Mouse (Mus musculus) liver, postnatal 0 days (tissue): ENCODE measurements around the gene Them5. TPM values are rescaled to one million over a fixed set of nuclear protein-coding genes. Genes with fewer than 3 reads are reported as not detected.

ENCODE experiments used
- ATAC-seq: fragments of 200-750 bp; cut with Nextera tagmentation; 2 replicates; pipeline ENCODE4 v1.8.0; 2017; ENCODE audit warnings: mild to moderate bottlenecking, moderate library complexity
- DNase-seq: peaks from one replicate; pipeline ENCODE4 v3.0.0-alpha.2; 2016
- H3K27ac ChIP-seq: fragments of 300-500 bp; sonication (generic); 2 replicates; pipeline ENCODE4 v1.5.1; 2014; ENCODE audit warnings: antibody characterized with exemption, moderate library complexity, mild to moderate bottlenecking, low read depth
- H3K27me3 ChIP-seq: fragments of 300-500 bp; sonication (generic); 2 replicates; pipeline ENCODE4 v1.6.1; 2014; ENCODE audit warnings: low read length, control low read depth, mixed read lengths; ENCODE audit not compliant: insufficient read depth
- H3K36me3 ChIP-seq: fragments of 300-500 bp; sonication (generic); replicated peaks from 2 replicates; pipeline ENCODE4 v1.6.1; 2014; ENCODE audit warnings: mild to moderate bottlenecking, control low read depth, low read length, moderate library complexity, mixed read lengths; ENCODE audit not compliant: insufficient read depth
- H3K4me1 ChIP-seq: fragments of 300-500 bp; sonication (generic); 2 replicates; pipeline ENCODE4 v1.6.1; 2014; ENCODE audit warnings: antibody characterized with exemption, mild to moderate bottlenecking, control low read depth; ENCODE audit not compliant: insufficient read depth
- H3K4me2 ChIP-seq: fragments of 300-500 bp; sonication (generic); 2 replicates; pipeline ENCODE4 v1.6.1; 2014; ENCODE audit warnings: low read depth, mild to moderate bottlenecking, low read length, moderate library complexity, mixed read lengths
- H3K4me3 ChIP-seq: fragments of 300-500 bp; sonication (generic); 2 replicates; pipeline ENCODE4 v1.5.1; 2014; ENCODE audit warnings: low read depth, low read length
- H3K9ac ChIP-seq: fragments of 300-500 bp; sonication (generic); replicated peaks from 2 replicates; pipeline ENCODE4 v1.6.1; 2014; ENCODE audit warnings: mild to moderate bottlenecking, moderate library complexity
- H3K9me3 ChIP-seq: fragments of 300-500 bp; sonication (generic); 2 replicates; pipeline ENCODE4 v1.6.1; 2016; ENCODE audit warnings: mild to moderate bottlenecking, control low read depth, low read length, mixed read lengths
- CTCF ChIP-seq: sonication (generic); IDR thresholded peaks from 2 replicates; pipeline ENCODE4 v1.5.1; 2016; ENCODE audit warnings: antibody characterized with exemption, low read depth
- EP300 ChIP-seq: IDR thresholded peaks from 2 replicates; pipeline ENCODE4 v1.6.1; 2016; ENCODE audit warnings: antibody characterized with exemption, low read depth, mild to moderate bottlenecking
- WGBS: fragments of 180-500 bp; shearing (Covaris S2); extraction: QIAGEN DNeasy Blood & Tissue Kit; methylation state at CpG from one replicate; pipeline ENCODE4 v1.1.7; 2014; ENCODE audit not compliant: insufficient replicate concordance; 5-methylcytosine and 5-hydroxymethylcytosine counted together
- polyA plus RNA-seq: library from polyadenylated mRNA; unstranded; fragments of >200 nt; fragmentation: Nextera tagmentation; extraction: Ambion mirVana; gene quantifications from 2 replicates; pipeline ENCODE4 v1.2.1, GENCODE M21; 2015

Gene Them5
- polyA plus RNA-seq, 1 experiment from 2014 or later: not detected

- DNase-seq (no peak), ATAC-seq (no peak)
- H3K4me1 ChIP-seq: no peaks in the 10 kb centered on the region
- H3K9ac ChIP-seq: no peak overlapping the region
- no peak overlapping the region for H3K4me3 ChIP-seq
- no peak for TF ChIP-seq CTCF
- no peak for TF ChIP-seq EP300
- no peaks in the 10 kb centered on the region for H3K27me3 ChIP-seq
- 89% methylated on average over 16 of the region's 16 CpGs for WGBS
- no peaks in the 10 kb centered on the region for H3K36me3 ChIP-seq
- no peaks in the 10 kb centered on the region for H3K9me3 ChIP-seq
- no peak overlapping the region for H3K4me2 ChIP-seq
- H3K27ac ChIP-seq: no peak overlapping the region
Observed at GRCm38 (mm10) chr3:94389420-94389819, 47.5 kb downstream of the Them5 start.

DNA sequence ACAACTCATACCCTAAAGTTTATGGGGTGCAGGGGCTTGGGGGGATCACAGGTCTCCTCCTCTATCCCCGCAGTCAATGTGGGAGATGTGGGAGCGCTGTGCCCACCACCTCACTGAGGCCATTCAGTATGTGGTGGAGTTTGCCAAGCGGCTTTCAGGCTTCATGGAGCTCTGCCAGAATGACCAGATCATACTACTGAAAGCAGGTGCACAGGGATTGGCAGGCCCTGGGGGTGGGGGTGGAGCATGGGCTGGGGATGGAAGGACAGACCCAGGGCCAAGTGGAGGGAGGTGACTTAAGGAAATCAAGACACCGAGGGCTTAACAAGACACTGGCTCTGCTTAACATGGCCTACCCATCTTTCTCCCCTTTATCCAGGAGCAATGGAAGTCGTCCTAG, 49.1 kb downstream of the Them5 start:
- WGBS: 85% methylated on average over 5 of the region's 5 CpGs
- H3K4me2 ChIP-seq: no peak overlapping the region
- H3K27me3 ChIP-seq: no peaks in the 10 kb centered on the region
- no peak for ATAC-seq
- H3K4me3 ChIP-seq: no peak overlapping the region
- TF ChIP-seq EP300 (no peak), CTCF (no peak)
- no peak for DNase-seq
- H3K27ac ChIP-seq: no peak overlapping the region
- H3K36me3 ChIP-seq: no peaks in the 10 kb centered on the region
- no peaks in the 10 kb centered on the region for H3K9me3 ChIP-seq
- H3K4me1 ChIP-seq: no peaks in the 10 kb centered on the region
- no peak overlapping the region for H3K9ac ChIP-seq

GRCm38 (mm10) chr3:94392128-94392527, 50.2 kb downstream of the Them5 start:
- Histone ChIP-seq H3K36me3 (no peaks in the 10 kb centered on the region), H3K4me2 (no peak overlapping the region), H3K9me3 (no peaks in the 10 kb centered on the region), H3K27ac (no peak overlapping the region), H3K9ac (no peak overlapping the region), H3K4me3 (no peak overlapping the region), H3K27me3 (no peaks in the 10 kb centered on the region), H3K4me1 (no peaks in the 10 kb centered on the region)
- no peak for ATAC-seq
- TF ChIP-seq CTCF (no peak), EP300 (no peak)
- WGBS: 76% methylated on average over 2 of the region's 2 CpGs
- no peak for DNase-seq

DNA sequence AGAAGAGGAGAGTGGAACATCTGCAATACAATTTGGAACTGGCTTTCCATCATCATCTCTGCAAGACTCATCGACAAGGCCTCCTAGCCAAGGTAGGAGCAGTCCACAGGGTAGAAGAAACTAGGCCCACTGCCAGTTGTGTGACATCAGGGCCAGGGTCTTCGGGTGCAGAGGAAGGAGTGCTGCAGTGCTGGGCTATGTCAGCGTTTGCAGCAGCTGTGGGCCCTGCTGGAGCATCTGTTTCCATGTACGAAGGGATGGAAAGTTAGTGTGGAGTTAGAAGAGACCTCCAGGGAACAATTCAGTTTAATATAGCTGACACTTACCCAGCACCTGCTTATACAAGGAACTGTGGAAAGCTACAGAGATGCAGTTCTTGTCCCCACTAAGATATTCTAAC, 51.1 kb downstream of the Them5 start:
- Histone ChIP-seq H3K4me3 (no peak overlapping the region), H3K9me3 (no peaks in the 10 kb centered on the region), H3K27me3 (0 out of 2 replicates have a peak, but pooled peaks cover 3% of the 10 kb centered on the region), H3K4me1 (no peaks in the 10 kb centered on the region), H3K4me2 (no peak overlapping the region), H3K27ac (no peak overlapping the region), H3K9ac (no peak overlapping the region), H3K36me3 (no peaks in the 10 kb centered on the region)
- DNase-seq (no peak), ATAC-seq (no peak)
- TF ChIP-seq EP300: no peak
- WGBS: 76% methylated on average over 4 of the region's 4 CpGs

- H3K36me3 ChIP-seq: no peaks in the 10 kb centered on the region
- no peaks in the 10 kb centered on the region for H3K4me1 ChIP-seq
- no peak overlapping the region for H3K4me2 ChIP-seq
- H3K27ac ChIP-seq: no peak overlapping the region
- no peak overlapping the region for H3K9ac ChIP-seq
- TF ChIP-seq EP300 (no peak), CTCF (no peak)
- 77% methylated on average over 1 of the region's 1 CpGs for whole genome bisulfite sequencing
- no peak overlapping the region for H3K4me3 ChIP-seq
- DNase-seq (no peak), ATAC-seq (no peak)
- no peaks in the 10 kb centered on the region for H3K9me3 ChIP-seq
- H3K27me3 ChIP-seq: peaks cover 32% of the 10 kb centered on the region
Observed at GRCm38 (mm10) chr3:94396336-94396735, 54.4 kb downstream of the Them5 start.

- TF ChIP-seq EP300 (no peak), CTCF (no peak)
- Histone ChIP-seq H3K27me3 (peaks cover 33% of the 10 kb centered on the region), H3K4me2 (no peak overlapping the region), H3K9me3 (no peaks in the 10 kb centered on the region), H3K36me3 (no peaks in the 10 kb centered on the region), H3K27ac (no peak overlapping the region), H3K4me3 (no peak overlapping the region), H3K9ac (no peak overlapping the region), H3K4me1 (no peaks in the 10 kb centered on the region)
- ATAC-seq (no peak), DNase-seq (no peak)
- WGBS: 69% methylated on average over 4 of the region's 4 CpGs
Observed at GRCm38 (mm10) chr3:94396851-94397250, 55.0 kb downstream of the Them5 start.

Other genes starting within 250 kb of the Them5 start
- gene Gm10696, start 163.9 kb upstream of the Them5 start, polyA plus RNA-seq: not detected in 2 replicates
- gene Gm5286, start 145.4 kb upstream of the Them5 start, polyA plus RNA-seq: not detected in 2 replicates
- gene Gm4778, start 78.1 kb upstream of the Them5 start, polyA plus RNA-seq: not detected in 2 replicates
- gene Them4, start 32.0 kb upstream of the Them5 start, polyA plus RNA-seq: 15.6 and 16.3 TPM in 2 replicates
- gene C2cd4d, start 20.3 kb downstream of the Them5 start, polyA plus RNA-seq: 0.24 and 0.34 TPM in 2 replicates
- 5.4 and 6.6 TPM in 2 replicates for gene Rorc, start 30.7 kb downstream of the Them5 start, polyA plus RNA-seq
- gene Lingo4, start 56.4 kb downstream of the Them5 start, polyA plus RNA-seq: 0.38 and 0.46 TPM in 2 replicates
- gene Tdrkh, start 71.2 kb downstream of the Them5 start, polyA plus RNA-seq: 7.1 and 7.7 TPM in 2 replicates
- 27.4 and 28.7 TPM in 2 replicates for gene Mrpl9, start 101.2 kb downstream of the Them5 start, polyA plus RNA-seq
- 0.15 and 0.38 TPM in 2 replicates for gene Oaz3, start 101.8 kb downstream of the Them5 start, polyA plus RNA-seq
- 0.04 and 0.06 TPM in 2 replicates for gene Celf3, start 136.2 kb downstream of the Them5 start, polyA plus RNA-seq
- 0.34 TPM in 1 of 2 replicates, not detected in the other for gene Riiad1, start 138.2 kb downstream of the Them5 start, polyA plus RNA-seq
- gene Snx27, start 240.6 kb downstream of the Them5 start, polyA plus RNA-seq: 9.9 and 10.1 TPM in 2 replicates